Mouse (Mus musculus): ENCODE results near the gene Gm10282. TPM values are rescaled to one million over a fixed set of nuclear protein-coding genes. Genes with fewer than 3 reads are reported as not detected.
A peak's percentile ranks its signal among the peaks of the same experiment; 100 is the strongest.

Gene Gm10282
- 9.6 and 9.9 TPM in 2 replicates for polyA plus RNA-seq (2015; fragmentation: Nextera tagmentation; extraction: Ambion mirVana)

DNA sequence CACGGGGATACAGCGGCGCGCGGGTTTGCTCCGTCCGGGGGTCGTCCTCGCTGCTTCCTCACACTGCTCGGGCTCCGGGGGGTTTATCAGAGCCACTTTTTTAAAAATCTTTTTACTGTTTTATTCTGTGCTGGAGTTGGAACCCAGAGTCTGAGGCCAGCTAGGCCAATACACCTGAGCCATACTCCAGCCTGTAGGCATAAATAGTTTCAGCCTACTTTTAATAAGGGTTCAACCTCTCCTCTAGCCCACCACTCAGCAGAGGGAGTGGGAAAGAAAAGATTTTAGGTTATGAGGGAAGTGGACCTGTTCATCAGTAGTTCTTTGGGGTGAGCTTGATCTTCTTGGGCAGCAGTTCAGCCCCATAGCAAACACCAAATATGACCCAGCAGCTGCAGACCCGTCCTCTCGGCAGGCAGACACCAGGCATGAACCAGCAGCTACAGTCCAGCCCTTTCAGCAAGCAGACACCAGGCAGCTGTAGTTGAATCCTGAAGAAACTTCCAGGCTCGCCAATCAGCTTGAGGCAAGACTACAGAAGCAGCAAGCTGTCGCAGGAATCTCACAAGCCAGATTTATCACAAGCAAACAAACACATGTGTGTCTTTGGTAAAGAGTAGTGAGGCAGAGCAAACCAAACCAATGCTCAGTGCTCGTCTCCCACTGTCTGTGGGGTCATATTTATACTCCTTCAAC lies at the start of gene Gm10282:
TSS of gene Gm10282 (minus strand) at position 51 of the 696 bp plus-strand sequence.
- H3K4me2 ChIP-seq (replicated peaks; ENCODE audit: low read depth), result no peak within 1 kb of the TSS
- no peaks in the 10 kb centered on the region for H3K36me3 ChIP-seq (ENCODE audit: control insufficient read depth, insufficient read depth, low read length)
- no peaks in the 10 kb centered on the region for H3K9me3 ChIP-seq (ENCODE audit: control insufficient read depth, low read length)
- no peaks in the 10 kb centered on the region for H3K27me3 ChIP-seq (ENCODE audit: control insufficient read depth, insufficient read depth, low read length)
- no peak within 1 kb of the TSS for H3K9ac ChIP-seq (ENCODE audit: low read length)
- TF ChIP-seq EP300 (optimal IDR thresholded peaks at IDR 0.05) (no peak), CTCF (IDR thresholded peaks at IDR 0.05; ENCODE audit: low read depth) (no peak)
- 69% methylated on average over 10 of the region's 16 CpGs for WGBS
- H3K27ac ChIP-seq (replicated peaks), result no peak within 1 kb of the TSS
- DNase-seq (ENCODE audit: low spot score), result no peak
- no peaks in the 10 kb centered on the region for H3K4me1 ChIP-seq (replicated peaks; ENCODE audit: control insufficient read depth, insufficient read depth)
- H3K4me3 ChIP-seq (ENCODE audit: low read depth, low read length), result no peak within 1 kb of the TSS
- no peak for ATAC-seq (ENCODE audit: low FRiP score, low TSS enrichment)

DNA sequence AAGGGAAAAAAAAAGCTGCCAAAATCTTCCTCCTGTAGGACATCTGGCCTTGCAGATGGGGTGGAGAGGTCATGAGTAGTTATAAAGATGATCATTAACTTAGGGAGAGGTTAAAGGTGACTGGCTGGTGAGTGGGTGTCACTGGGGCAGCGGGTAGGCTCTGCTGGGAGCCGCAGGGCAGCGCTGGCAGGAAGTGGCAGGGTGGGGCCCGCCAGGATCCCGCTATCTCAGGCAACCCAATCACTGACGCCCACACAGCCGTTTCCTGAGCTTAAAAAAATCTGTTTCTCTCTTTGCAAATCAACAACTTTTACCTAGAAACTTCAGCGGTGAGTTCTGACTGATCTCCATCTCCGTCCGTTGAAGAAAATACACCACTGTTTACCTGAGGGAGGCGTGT lies 49.2 kb upstream of the Gm10282 start:
- peak; percentile 20 for DNase-seq (ENCODE audit: low spot score)
- no peaks in the 10 kb centered on the region for H3K27me3 ChIP-seq (ENCODE audit: control insufficient read depth, insufficient read depth, low read length)
- WGBS, result 56% methylated on average over 11 of the region's 11 CpGs
- H3K9ac ChIP-seq (ENCODE audit: low read length), result no peak overlapping the region
- no peak overlapping the region for H3K4me2 ChIP-seq (replicated peaks; ENCODE audit: low read depth)
- no peak overlapping the region for H3K27ac ChIP-seq (replicated peaks)
- ATAC-seq (ENCODE audit: low FRiP score, low TSS enrichment), result no peak
- H3K36me3 ChIP-seq (ENCODE audit: control insufficient read depth, insufficient read depth, low read length), result peaks cover 7% of the 10 kb centered on the region; the same call in 1 of the 2 replicates
- TF ChIP-seq EP300 (optimal IDR thresholded peaks at IDR 0.05) (no peak), CTCF (IDR thresholded peaks at IDR 0.05; ENCODE audit: low read depth) (no peak)
- no peaks in the 10 kb centered on the region for H3K9me3 ChIP-seq (ENCODE audit: control insufficient read depth, low read length)
- no peaks in the 10 kb centered on the region for H3K4me1 ChIP-seq (replicated peaks; ENCODE audit: control insufficient read depth, insufficient read depth)
- H3K4me3 ChIP-seq (ENCODE audit: low read depth, low read length), result no peak overlapping the region

DNA sequence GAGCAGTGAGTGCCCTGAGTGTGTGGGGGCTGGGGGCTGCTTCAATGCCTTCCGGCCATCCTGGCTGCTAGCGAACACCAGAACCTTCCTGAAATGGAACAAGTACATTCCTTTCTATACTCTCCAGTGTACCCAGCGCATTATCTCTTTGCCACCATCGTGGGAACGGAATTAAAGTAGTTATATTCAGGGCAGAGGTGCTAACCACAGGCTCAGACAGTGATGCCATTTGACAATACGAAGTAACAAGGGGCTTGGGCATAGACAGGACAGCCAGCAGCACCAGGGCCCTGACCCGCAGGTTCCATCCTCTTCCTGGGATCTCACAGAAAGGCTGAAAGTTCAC lies 48.6 kb upstream of the Gm10282 start:
- Histone ChIP-seq H3K27me3 (ENCODE audit: control insufficient read depth, insufficient read depth, low read length) (no peaks in the 10 kb centered on the region), H3K4me1 (replicated peaks; ENCODE audit: control insufficient read depth, insufficient read depth) (no peaks in the 10 kb centered on the region), H3K4me3 (ENCODE audit: low read depth, low read length) (no peak overlapping the region), H3K27ac (replicated peaks) (no peak overlapping the region), H3K9me3 (ENCODE audit: control insufficient read depth, low read length) (no peaks in the 10 kb centered on the region), H3K36me3 (ENCODE audit: control insufficient read depth, insufficient read depth, low read length) (peaks cover 7% of the 10 kb centered on the region; the same call in 1 of the 2 replicates), H3K9ac (ENCODE audit: low read length) (no peak overlapping the region), H3K4me2 (replicated peaks; ENCODE audit: low read depth) (no peak overlapping the region)
- 87% methylated on average over 7 of the region's 7 CpGs for WGBS
- DNase-seq (ENCODE audit: low spot score) (no peak), ATAC-seq (ENCODE audit: low FRiP score, low TSS enrichment) (no peak)
- no peak for TF ChIP-seq CTCF (IDR thresholded peaks at IDR 0.05; ENCODE audit: low read depth)
- TF ChIP-seq EP300 (optimal IDR thresholded peaks at IDR 0.05), result no peak

DNA sequence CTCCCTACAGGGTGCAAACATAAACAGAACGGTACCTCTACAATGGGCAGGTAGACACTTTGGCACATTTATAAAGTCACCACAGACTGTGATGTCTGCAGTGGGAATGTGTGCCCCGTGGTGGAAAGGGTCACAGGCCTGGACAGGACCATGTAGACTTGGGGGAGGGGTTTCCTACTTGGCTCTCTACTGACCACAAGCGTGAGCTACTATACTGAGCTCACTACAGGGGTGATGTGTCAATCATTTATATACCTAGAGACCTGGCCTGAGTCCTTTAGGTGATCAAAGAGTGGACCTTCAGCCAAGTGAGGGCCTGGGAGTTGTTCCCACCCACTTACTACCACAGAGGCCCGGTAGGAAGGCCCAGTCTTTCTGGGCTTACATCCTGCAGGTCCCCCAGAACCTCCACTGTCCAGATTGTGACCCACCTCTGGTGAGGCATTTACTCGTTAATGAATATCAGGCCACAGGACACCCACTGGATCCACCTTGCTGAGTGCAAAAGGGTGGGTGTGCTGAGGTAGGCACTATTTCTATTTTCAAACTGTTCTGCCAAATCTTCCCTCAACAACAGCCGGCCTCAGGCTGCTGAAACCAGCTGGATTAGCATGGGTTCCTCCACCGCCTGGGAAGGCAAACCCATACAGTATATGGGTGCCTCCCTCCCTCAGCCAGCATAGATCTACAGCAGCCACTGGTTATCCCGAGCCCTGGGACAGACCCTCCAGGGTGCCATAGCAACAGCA lies 48.1 kb upstream of the Gm10282 start:
- TF ChIP-seq EP300 (optimal IDR thresholded peaks at IDR 0.05) (no peak), CTCF (IDR thresholded peaks at IDR 0.05; ENCODE audit: low read depth) (no peak)
- WGBS, result 78% methylated on average over 8 of the region's 8 CpGs
- no peak for ATAC-seq (ENCODE audit: low FRiP score, low TSS enrichment)

DNA sequence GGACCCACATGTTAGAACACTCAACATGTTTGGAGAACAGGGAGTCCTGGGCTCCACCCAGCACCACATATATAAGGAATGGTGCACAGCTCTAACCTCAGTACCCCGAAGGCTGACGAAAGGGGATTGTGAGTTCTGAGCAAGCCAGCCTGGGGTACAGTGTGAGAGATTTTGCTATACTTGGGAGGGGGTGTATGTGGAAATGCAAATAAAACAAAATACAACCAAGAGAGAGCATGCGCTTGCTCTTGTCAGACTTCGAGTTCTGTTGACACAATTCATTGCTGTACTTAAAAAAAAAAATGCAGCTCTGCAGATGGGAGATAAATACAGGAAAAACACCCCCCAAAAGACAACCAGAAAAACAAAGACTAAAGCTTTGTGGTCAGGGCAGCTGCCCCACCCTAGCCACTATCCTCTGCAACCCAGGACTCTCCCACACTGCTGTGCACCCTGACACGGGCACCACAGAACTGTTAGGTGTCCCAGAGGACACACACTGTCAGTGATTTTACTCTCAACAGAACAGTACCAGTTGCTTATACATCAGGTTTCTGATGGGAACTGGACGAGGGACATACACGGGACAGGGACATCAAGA lies 46.4 kb upstream of the Gm10282 start:
- DNase-seq (ENCODE audit: low spot score) (no peak), ATAC-seq (ENCODE audit: low FRiP score, low TSS enrichment) (no peak)
- no peaks in the 10 kb centered on the region for H3K4me1 ChIP-seq (replicated peaks; ENCODE audit: control insufficient read depth, insufficient read depth)
- H3K4me2 ChIP-seq (replicated peaks; ENCODE audit: low read depth), result no peak overlapping the region
- WGBS, result 80% methylated on average over 7 of the region's 7 CpGs
- H3K4me3 ChIP-seq (ENCODE audit: low read depth, low read length), result no peak overlapping the region
- H3K27ac ChIP-seq (replicated peaks), result no peak overlapping the region
- no peak for TF ChIP-seq CTCF (IDR thresholded peaks at IDR 0.05; ENCODE audit: low read depth)
- no peaks in the 10 kb centered on the region for H3K9me3 ChIP-seq (ENCODE audit: control insufficient read depth, low read length)
- no peaks in the 10 kb centered on the region for H3K27me3 ChIP-seq (ENCODE audit: control insufficient read depth, insufficient read depth, low read length)
- no peaks in the 10 kb centered on the region for H3K36me3 ChIP-seq (ENCODE audit: control insufficient read depth, insufficient read depth, low read length)
- H3K9ac ChIP-seq (ENCODE audit: low read length), result no peak overlapping the region

More for the DNA sequence above, 48.1 kb upstream of the Gm10282 start:
- DNase-seq (ENCODE audit: low spot score), result no peak
- no peak overlapping the region for H3K27ac ChIP-seq (replicated peaks)
- no peak overlapping the region for H3K4me2 ChIP-seq (replicated peaks; ENCODE audit: low read depth)
- H3K27me3 ChIP-seq (ENCODE audit: control insufficient read depth, insufficient read depth, low read length), result no peaks in the 10 kb centered on the region
- no peaks in the 10 kb centered on the region for H3K4me1 ChIP-seq (replicated peaks; ENCODE audit: control insufficient read depth, insufficient read depth)
- peaks cover 5% of the 10 kb centered on the region; the same call in 1 of the 2 replicates for H3K36me3 ChIP-seq (ENCODE audit: control insufficient read depth, insufficient read depth, low read length)
- H3K9ac ChIP-seq (ENCODE audit: low read length), result no peak overlapping the region
- no peak overlapping the region for H3K4me3 ChIP-seq (ENCODE audit: low read depth, low read length)
- H3K9me3 ChIP-seq (ENCODE audit: control insufficient read depth, low read length), result no peaks in the 10 kb centered on the region

DNA sequence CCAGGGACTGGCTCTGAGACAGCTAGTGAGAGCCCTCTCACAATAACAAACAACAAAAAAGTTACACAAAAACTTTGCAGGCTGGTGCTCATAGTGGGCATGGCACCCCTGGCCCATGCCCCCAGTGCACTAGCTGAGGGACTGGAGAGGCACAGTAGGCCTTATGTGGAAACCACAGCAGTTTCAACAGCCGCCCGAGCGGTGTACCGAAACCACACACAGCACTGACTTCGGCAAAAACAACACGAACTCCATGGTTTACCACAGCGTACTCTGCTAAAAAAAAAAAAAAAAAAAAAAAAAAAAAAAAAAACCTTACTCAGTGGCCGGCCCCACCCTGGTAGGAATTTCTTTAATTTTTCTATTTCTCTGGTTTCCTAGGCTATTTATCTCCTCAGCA lies 45.7 kb upstream of the Gm10282 start:
- WGBS, result 87% methylated on average over 8 of the region's 8 CpGs
- Histone ChIP-seq H3K36me3 (ENCODE audit: control insufficient read depth, insufficient read depth, low read length) (no peaks in the 10 kb centered on the region), H3K9me3 (ENCODE audit: control insufficient read depth, low read length) (no peaks in the 10 kb centered on the region), H3K9ac (ENCODE audit: low read length) (no peak overlapping the region), H3K4me3 (ENCODE audit: low read depth, low read length) (no peak overlapping the region), H3K27me3 (ENCODE audit: control insufficient read depth, insufficient read depth, low read length) (no peaks in the 10 kb centered on the region), H3K27ac (replicated peaks) (no peak overlapping the region), H3K4me2 (replicated peaks; ENCODE audit: low read depth) (no peak overlapping the region), H3K4me1 (replicated peaks; ENCODE audit: control insufficient read depth, insufficient read depth) (no peaks in the 10 kb centered on the region)
- ATAC-seq (ENCODE audit: low FRiP score, low TSS enrichment) (no peak), DNase-seq (ENCODE audit: low spot score) (no peak)
- TF ChIP-seq EP300 (optimal IDR thresholded peaks at IDR 0.05), result no peak
- no peak for TF ChIP-seq CTCF (IDR thresholded peaks at IDR 0.05; ENCODE audit: low read depth)

All from stomach, postnatal 0 days (tissue).